Comparison of ENCODE assay signal across 9 mouse cellular contexts in genomic region chr14:29017883-29018282, GRCm38 (mm10). TPM values are rescaled to one million over a fixed set of nuclear protein-coding genes. Genes with fewer than 3 reads are reported as not detected.
DNase-seq lines count a peak whose midpoint lies in the region; ATAC-seq lines count a peak whose summit lies in the region.
"Had no signal": no experiment of that assay in that cellular context is flagged by ENCODE, and none has a peak within 500 bp of the region (broad histone marks: within the 10 kb centered on the region; RNA-seq: fewer than 3 reads in every experiment).

Lrtm1 (plus strand) TSS chr14:29018208.

- ATAC-seq in embryonic facial prominence, embryonic 12.5 days (ENCODE audit: insufficient number of reproducible peaks, insufficient read depth, low FRiP score, low TSS enrichment): peak; percentile 67; the same call in 1 of the 2 replicates
- ATAC-seq in heart, embryonic 15.5 days (replicated peaks; ENCODE audit: insufficient number of reproducible peaks, insufficient read depth, low FRiP score, low read depth): peak; percentile 89
- no peak for ATAC-seq in midbrain, embryonic 14.5 days (ENCODE audit: low FRiP score, low TSS enrichment)

- H3K36me3 ChIP-seq in embryonic facial prominence, embryonic 12.5 days: no peaks in the 10 kb centered on the region
- no peaks in the 10 kb centered on the region for H3K36me3 ChIP-seq in heart, embryonic 15.5 days
- H3K36me3 ChIP-seq in midbrain, embryonic 14.5 days (ENCODE audit: control insufficient read depth, insufficient read depth, low read length): no peaks in the 10 kb centered on the region
- H3K36me3 ChIP-seq: stomach, embryonic 15.5 days had no signal

- no peak within 1 kb of the TSS for H3K27ac ChIP-seq in embryonic facial prominence, embryonic 12.5 days
- peak within 1 kb of the TSS; percentile 51 for H3K27ac ChIP-seq in heart, embryonic 15.5 days
- H3K27ac ChIP-seq in midbrain, embryonic 14.5 days (replicated peaks; ENCODE audit: low read depth, low read length): no peak within 1 kb of the TSS
- H3K27ac ChIP-seq: stomach, embryonic 15.5 days had no signal

- H3K4me1 ChIP-seq in embryonic facial prominence, embryonic 12.5 days: peaks cover 13% of the 10 kb centered on the region; the same call in 1 of the 2 replicates
- H3K4me1 ChIP-seq in heart, embryonic 15.5 days (replicated peaks): peaks cover 13% of the 10 kb centered on the region
- peaks cover 8% of the 10 kb centered on the region for H3K4me1 ChIP-seq in midbrain, embryonic 14.5 days (ENCODE audit: control insufficient read depth, insufficient read depth, low read length)
- H3K4me1 ChIP-seq: stomach, embryonic 15.5 days had no signal

- H3K9me3 ChIP-seq in embryonic facial prominence, embryonic 12.5 days: no peaks in the 10 kb centered on the region
- no peaks in the 10 kb centered on the region for H3K9me3 ChIP-seq in heart, embryonic 15.5 days (replicated peaks)
- H3K9me3 ChIP-seq in midbrain, embryonic 14.5 days (ENCODE audit: control insufficient read depth, low read length): no peaks in the 10 kb centered on the region
- H3K9me3 ChIP-seq: stomach, embryonic 15.5 days had no signal

- H3K27me3 ChIP-seq in embryonic facial prominence, embryonic 12.5 days: peaks cover 3% of the 10 kb centered on the region; the same call in 1 of the 2 replicates
- peaks cover 9% of the 10 kb centered on the region; the same call in 1 of the 2 replicates for H3K27me3 ChIP-seq in heart, embryonic 15.5 days
- H3K27me3 ChIP-seq in midbrain, embryonic 14.5 days (ENCODE audit: control insufficient read depth, insufficient read depth, low read length): no peaks in the 10 kb centered on the region
- H3K27me3 ChIP-seq: stomach, embryonic 15.5 days had no signal

- no peak within 1 kb of the TSS for H3K4me2 ChIP-seq in embryonic facial prominence, embryonic 12.5 days (replicated peaks)
- peak within 1 kb of the TSS; percentile 7 for H3K4me2 ChIP-seq in heart, embryonic 15.5 days
- no peak within 1 kb of the TSS for H3K4me2 ChIP-seq in midbrain, embryonic 14.5 days (ENCODE audit: low read length)
- H3K4me2 ChIP-seq: stomach, embryonic 15.5 days had no signal

- no peak within 1 kb of the TSS for H3K9ac ChIP-seq in embryonic facial prominence, embryonic 12.5 days
- no peak within 1 kb of the TSS for H3K9ac ChIP-seq in heart, embryonic 15.5 days
- H3K9ac ChIP-seq in midbrain, embryonic 14.5 days (replicated peaks; ENCODE audit: low read length): no peak within 1 kb of the TSS
- H3K9ac ChIP-seq: stomach, embryonic 15.5 days had no signal

- WGBS in embryonic facial prominence, embryonic 12.5 days: 2% methylated on average over 5 of the region's 5 CpGs
- 13% methylated on average over 5 of the region's 5 CpGs for WGBS in heart, embryonic 15.5 days
- 1% methylated on average over 5 of the region's 5 CpGs for WGBS in midbrain, embryonic 14.5 days

- DNase-seq in lung, postnatal 25 days (ENCODE audit: low spot score): peak; percentile 1
- no peak for DNase-seq in lung, postnatal 4 days
- peak; percentile 37 for DNase-seq in midbrain, embryonic 14.5 days
- no peak for DNase-seq in cerebellum, postnatal 14 days
- DNase-seq in cerebellum, adult 11-12 months: no peak
- DNase-seq in right cerebral cortex, postnatal 14 days: no peak

- H3K4me3 ChIP-seq in embryonic facial prominence, embryonic 12.5 days: no peak within 1 kb of the TSS
- H3K4me3 ChIP-seq in heart, embryonic 15.5 days: no peak within 1 kb of the TSS
- no peak within 1 kb of the TSS for H3K4me3 ChIP-seq in midbrain, embryonic 14.5 days (replicated peaks; ENCODE audit: low read depth, low read length)
- H3K4me3 ChIP-seq: stomach, embryonic 15.5 days had no signal

RNA-seq across cellular contexts. Expression of gene Lrtm1, which starts in this region (rescaled TPM):
- 0.33 and 0.36 TPM in 2 replicates for polyA plus RNA-seq in embryonic facial prominence, embryonic 12.5 days (2016; fragmentation: Nextera tagmentation; extraction: Ambion mirVana)
- polyA plus RNA-seq in heart, embryonic 15.5 days (2015; fragmentation: Nextera tagmentation; extraction: Ambion mirVana): 0.76 and 1.0 TPM in 2 replicates
- polyA plus RNA-seq in midbrain, embryonic 14.5 days (2014; fragmentation: Nextera tagmentation; extraction: Ambion mirVana): 0.29 and 0.50 TPM in 2 replicates

Comparison
In these comparisons a context has a peak if more than half of its experiments do, and no peak if none do; other contexts are left out.
1. Peak in ATAC-seq in embryonic facial prominence, embryonic 12.5 days; RNA of the gene not detected or under 1 TPM.
2. Peak in DNase-seq in midbrain, embryonic 14.5 days; RNA of the gene not detected or under 1 TPM.